Mouse (Mus musculus) MEL (cell line): ENCODE results near the gene Irf3. TPM values are rescaled to one million over a fixed set of nuclear protein-coding genes. Genes with fewer than 3 reads are reported as not detected.

Experiments
- DNase-seq: peaks from one replicate; pipeline ENCODE4 v3.0.0; 2011; ENCODE audit warnings: low read depth, low spot score
- H3K27ac ChIP-seq: 2 replicates; pipeline ENCODE4 v1.5.1; 2012; ENCODE audit warnings: low read depth, mild to moderate bottlenecking, control low read depth, low read length, moderate library complexity; ENCODE audit not compliant: control insufficient read depth
- H3K27me3 ChIP-seq, 2 experiments: fragments of 150-350 bp in 1 of 2; sonication (generic) in 1 of 2; 2 replicates each; pipeline ENCODE4 v1.6.1; 2012; ENCODE audit warnings: low read length in 2 of 2, mild to moderate bottlenecking in 2 of 2, improper control_type of control experiment in 1 of 2, moderate library complexity in 1 of 2; ENCODE audit not compliant: insufficient read depth in 2 of 2, control insufficient read depth in 1 of 2
- H3K36me3 ChIP-seq, 2 experiments: 2 replicates each; pipeline ENCODE4 v1.6.1; 2012 to 2014; ENCODE audit warnings: low read length in 2 of 2, improper control_type of control experiment in 1 of 2, inconsistent platforms in 1 of 2, mild to moderate bottlenecking in 1 of 2; ENCODE audit not compliant: insufficient read depth in 2 of 2, control insufficient read depth in 1 of 2
- H3K4me1 ChIP-seq, 2 experiments: fragments of 150-350 bp in 1 of 2; sonication (generic) in 1 of 2; 2 replicates each; pipeline ENCODE4 v1.6.1; 2012; ENCODE audit warnings: low read length in 2 of 2, improper control_type of control experiment in 1 of 2, mild to moderate bottlenecking in 1 of 2; ENCODE audit not compliant: insufficient read depth in 2 of 2, control insufficient read depth in 1 of 2
- H3K4me3 ChIP-seq, 2 experiments: fragments of 150-350 bp in 1 of 2; sonication (generic) in 1 of 2; 2 replicates each; pipeline ENCODE4 v1.5.1; 2012; ENCODE audit warnings: low read depth in 2 of 2, low read length in 2 of 2, mild to moderate bottlenecking in 2 of 2, moderate library complexity in 2 of 2, control low read depth in 1 of 2, improper control_type of control experiment in 1 of 2; ENCODE audit not compliant: control insufficient read depth in 1 of 2, insufficient read depth in 1 of 2
- H3K79me2 ChIP-seq: 2 replicates; pipeline ENCODE4 v1.6.1; 2012; ENCODE audit warnings: mild to moderate bottlenecking, low read length, moderate library complexity; ENCODE audit not compliant: control insufficient read depth, poor library complexity, insufficient read depth
- H3K9ac ChIP-seq: 2 replicates; pipeline ENCODE4 v1.6.1; 2012; ENCODE audit warnings: low read depth, mild to moderate bottlenecking, control low read depth, low read length, moderate library complexity; ENCODE audit not compliant: control insufficient read depth, poor library complexity, severe bottlenecking
- H3K9me3 ChIP-seq: fragments of 150-350 bp; sonication (generic); replicated peaks from 2 replicates; pipeline ENCODE4 v1.6.1; 2012; ENCODE audit warnings: mild to moderate bottlenecking, low read length, improper control_type of control experiment, moderate library complexity; ENCODE audit not compliant: insufficient read depth
- CHD1 ChIP-seq: IDR thresholded peaks from 2 replicates; pipeline ENCODE4 v1.6.1; 2012; ENCODE audit warnings: low read depth, mild to moderate bottlenecking, inconsistent platforms, low read length, improper control_type of control experiment
- CHD2 ChIP-seq: IDR thresholded peaks from 2 replicates; pipeline ENCODE4 v1.6.1; 2011; ENCODE audit warnings: low read length, improper control_type of control experiment
- CTCF ChIP-seq, 3 experiments: IDR thresholded peaks in 2 of 3; conservative IDR thresholded peaks in 1 of 3; 2 replicates each; pipeline ENCODE4 v1.5.1; 2011 to 2012; ENCODE audit warnings: low read length in 3 of 3, low read depth in 2 of 3, mild to moderate bottlenecking in 2 of 3, improper control_type of control experiment in 1 of 3, inconsistent platforms in 1 of 3, mixed read lengths in 1 of 3, moderate library complexity in 1 of 3; ENCODE audit not compliant: control insufficient read depth in 1 of 3, insufficient read depth in 1 of 3, poor library complexity in 1 of 3, severe bottlenecking in 1 of 3
- E2F4 ChIP-seq: IDR thresholded peaks from 2 replicates; pipeline ENCODE4 v1.6.1; 2011; ENCODE audit warnings: low read depth, low read length, improper control_type of control experiment, borderline replicate concordance
- ELF1 ChIP-seq: IDR thresholded peaks from 2 replicates; pipeline ENCODE4 v1.6.1; 2014; ENCODE audit warnings: low read depth, mild to moderate bottlenecking, inconsistent platforms, low read length, improper control_type of control experiment, moderate library complexity
- EP300 ChIP-seq, 2 experiments: IDR thresholded peaks; 2 replicates each; pipeline ENCODE4 v1.6.1; 2011; ENCODE audit warnings: improper control_type of control experiment in 2 of 2, low read length in 2 of 2, low read depth in 1 of 2, mild to moderate bottlenecking in 1 of 2
- ETS1 ChIP-seq: IDR thresholded peaks from 2 replicates; pipeline ENCODE4 v1.6.1; 2012; ENCODE audit warnings: low read depth, mild to moderate bottlenecking, inconsistent platforms, low read length, improper control_type of control experiment, moderate library complexity
- GABPA ChIP-seq: IDR thresholded peaks from 2 replicates; pipeline ENCODE4 v1.6.1; 2012; ENCODE audit warnings: low read depth, mild to moderate bottlenecking, inconsistent platforms, low read length, improper control_type of control experiment, moderate library complexity
- GATA1 ChIP-seq: IDR thresholded peaks from 2 replicates; pipeline ENCODE4 v1.6.1; 2011; ENCODE audit warnings: low read depth, low read length, improper control_type of control experiment
- KAT2A ChIP-seq: conservative IDR thresholded peaks from 2 replicates; pipeline ENCODE4 v1.6.1; 2012; ENCODE audit warnings: low read depth, low read length, improper control_type of control experiment, inconsistent platforms
- MAFK ChIP-seq: IDR thresholded peaks from 2 replicates; pipeline ENCODE4 v1.6.1; 2011; ENCODE audit warnings: low read depth, mild to moderate bottlenecking, low read length, improper control_type of control experiment, borderline replicate concordance
- MAX ChIP-seq: IDR thresholded peaks from 2 replicates; pipeline ENCODE4 v1.6.1; 2011; ENCODE audit warnings: low read length, improper control_type of control experiment
- MAZ ChIP-seq: IDR thresholded peaks from 2 replicates; pipeline ENCODE4 v1.6.1; 2012; ENCODE audit warnings: low read depth, mild to moderate bottlenecking, inconsistent platforms, low read length, improper control_type of control experiment
- MEF2A ChIP-seq: IDR thresholded peaks from 2 replicates; pipeline ENCODE4 v1.6.1; 2014; ENCODE audit warnings: low read depth, mild to moderate bottlenecking, inconsistent platforms, low read length, improper control_type of control experiment; ENCODE audit not compliant: poor library complexity, insufficient replicate concordance, severe bottlenecking; ENCODE audit errors: extremely low read depth
- MYB ChIP-seq: IDR thresholded peaks from 2 replicates; pipeline ENCODE4 v1.6.1; 2011; ENCODE audit warnings: mild to moderate bottlenecking, low read depth, low read length, improper control_type of control experiment
- MYC ChIP-seq: IDR thresholded peaks from 2 replicates; pipeline ENCODE4 v1.6.1; 2011; ENCODE audit warnings: low read depth, mild to moderate bottlenecking, low read length, improper control_type of control experiment, moderate library complexity
- NELFE ChIP-seq: IDR thresholded peaks from 2 replicates; pipeline ENCODE4 v1.6.1; 2011; ENCODE audit warnings: low read depth, low read length, improper control_type of control experiment
- POLR2A ChIP-seq, 2 experiments: IDR thresholded peaks; 2 replicates each; pipeline ENCODE4 v1.6.1; 2011 to 2012; ENCODE audit warnings: low read length in 2 of 2, mild to moderate bottlenecking in 2 of 2, control low read depth in 1 of 2, improper control_type of control experiment in 1 of 2, low read depth in 1 of 2, moderate library complexity in 1 of 2; ENCODE audit not compliant: control insufficient read depth in 1 of 2, insufficient read depth in 1 of 2, poor library complexity in 1 of 2
- POLR2AphosphoS5 ChIP-seq: IDR thresholded peaks from 2 replicates; pipeline ENCODE4 v1.6.1; 2012; ENCODE audit warnings: low read depth, borderline replicate concordance, mild to moderate bottlenecking, inconsistent platforms, low read length, moderate library complexity, mixed read lengths
- RCOR1 ChIP-seq: IDR thresholded peaks from 2 replicates; pipeline ENCODE4 v1.6.1; 2012; ENCODE audit warnings: low read depth, mild to moderate bottlenecking, inconsistent platforms, low read length, improper control_type of control experiment
- SIN3A ChIP-seq: IDR thresholded peaks from 2 replicates; pipeline ENCODE4 v1.6.1; 2012; ENCODE audit warnings: low read length, improper control_type of control experiment, inconsistent platforms
- TAL1 ChIP-seq: IDR thresholded peaks from 2 replicates; pipeline ENCODE4 v1.6.1; 2012; ENCODE audit warnings: mild to moderate bottlenecking, inconsistent platforms, low read length, moderate library complexity, mixed read lengths
- TBP ChIP-seq: IDR thresholded peaks from 2 replicates; pipeline ENCODE4 v1.8.0; 2011; ENCODE audit warnings: low read depth, low read length, improper control_type of control experiment
- TCF12 ChIP-seq: IDR thresholded peaks from 2 replicates; pipeline ENCODE4 v1.6.1; 2014; ENCODE audit warnings: low read depth, mild to moderate bottlenecking, inconsistent platforms, low read length, improper control_type of control experiment, moderate library complexity
- UBTF ChIP-seq: IDR thresholded peaks from 2 replicates; pipeline ENCODE4 v1.6.1; 2012; ENCODE audit warnings: low read depth, mild to moderate bottlenecking, inconsistent platforms, low read length, improper control_type of control experiment, moderate library complexity, borderline replicate concordance; ENCODE audit not compliant: insufficient read depth
- USF1 ChIP-seq: IDR thresholded peaks from 2 replicates; pipeline ENCODE4 v1.6.1; 2014; ENCODE audit warnings: low read depth, mild to moderate bottlenecking, inconsistent platforms, low read length, improper control_type of control experiment, moderate library complexity
- USF2 ChIP-seq, 2 experiments: IDR thresholded peaks; 2 replicates each; pipeline ENCODE4 v1.6.1; 2011 to 2012; ENCODE audit warnings: improper control_type of control experiment in 2 of 2, low read length in 2 of 2, borderline replicate concordance in 1 of 2, inconsistent platforms in 1 of 2, low read depth in 1 of 2, mild to moderate bottlenecking in 1 of 2; ENCODE audit not compliant: insufficient read depth in 1 of 2
- ZC3H11A ChIP-seq: IDR thresholded peaks from 2 replicates; pipeline ENCODE4 v1.6.1; 2012; ENCODE audit warnings: low read depth, mild to moderate bottlenecking, inconsistent platforms, low read length, improper control_type of control experiment
- ZMIZ1 ChIP-seq: IDR thresholded peaks from 2 replicates; pipeline ENCODE4 v1.6.1; 2012; ENCODE audit warnings: low read depth, mild to moderate bottlenecking, inconsistent platforms, low read length, improper control_type of control experiment, moderate library complexity
- ZNF384 ChIP-seq: IDR thresholded peaks from 2 replicates; pipeline ENCODE4 v1.6.1; 2012; ENCODE audit warnings: low read depth, mild to moderate bottlenecking, inconsistent platforms, low read length, improper control_type of control experiment
- polyA plus RNA-seq, 2 experiments: library from polyadenylated mRNA; stranded (reverse) in 1 of 2; unstranded in 1 of 2; fragments of >175 nt in 1 of 2; fragments of >200 nt in 1 of 2; gene quantifications; 2 replicates each; pipeline versions ENCODE4 v1.2.1 to v1.2.4; 2012; ENCODE audit warnings: low replicate concordance in 2 of 2, low read depth in 1 of 2; ENCODE audit not compliant: insufficient read length in 2 of 2, insufficient read depth in 1 of 2, missing spikeins in 1 of 2
- total RNA-seq: library from RNA; depleted of rRNA; stranded (reverse); fragments of 300-350 nt; gene quantifications from 2 replicates; pipeline ENCODE4 v1.2.3, GENCODE M21; 2012

The Irf3 gene
- total and polyA plus RNA-seq, 3 experiments, result 82.1 to 83.4 TPM; not detected in 1

DNA sequence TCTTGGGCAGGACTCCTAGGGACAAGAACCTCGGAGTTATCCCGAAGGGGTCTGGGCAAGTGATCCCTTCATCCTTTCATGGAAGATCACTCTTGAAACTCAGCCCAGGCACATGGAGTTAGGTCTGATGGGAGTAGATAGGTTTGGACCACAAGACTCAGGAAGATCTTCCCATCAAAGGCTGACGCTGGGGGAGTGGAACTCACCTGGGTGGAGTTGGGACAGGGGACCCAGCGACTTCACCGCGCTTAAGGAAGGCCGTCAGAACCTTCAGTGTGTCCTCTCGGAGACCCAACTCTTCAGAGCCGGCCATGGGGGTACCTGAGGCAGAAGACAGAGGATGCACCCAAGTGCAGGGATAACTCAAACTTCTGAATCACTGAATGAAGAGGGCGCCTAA is 776 bp upstream of the Irf3 start:
- no peaks in the 10 kb centered on the region for H3K4me1 ChIP-seq
- H3K27ac ChIP-seq, result peak overlapping the region; percentile 46
- H3K79me2 ChIP-seq, result peaks cover 22% of the 10 kb centered on the region
- peak overlapping the region; percentile 64 to 79 for H3K4me3 ChIP-seq
- no peaks in the 10 kb centered on the region for H3K27me3 ChIP-seq
- DNase-seq, result no peak
- H3K9ac ChIP-seq, result peak overlapping the region; percentile 87
- peaks cover 0 to 9% of the 10 kb centered on the region in 2 experiments; a peak in 1 of 4 replicates for H3K36me3 ChIP-seq
- H3K9me3 ChIP-seq, result no peaks in the 10 kb centered on the region
- TF ChIP-seq ETS1 (no peak), KAT2A (no peak), ELF1 (no peak), CHD1 (no peak), MAFK (no peak), GATA1 (no peak), MAX (no peak), CTCF (IDR thresholded peaks at IDR 0.05 in 2 of 3, conservative IDR thresholded peaks at IDR 0.05 in 1 of 3; ENCODE audit: control insufficient read depth in 1 of 3, insufficient read depth in 1 of 3, low read depth in 2 of 3, low read length in 3 of 3, poor library complexity in 1 of 3, severe bottlenecking in 1 of 3) (no peak), RCOR1 (no peak)
- TF ChIP-seq, all 39 proteins: peak for 0

DNA sequence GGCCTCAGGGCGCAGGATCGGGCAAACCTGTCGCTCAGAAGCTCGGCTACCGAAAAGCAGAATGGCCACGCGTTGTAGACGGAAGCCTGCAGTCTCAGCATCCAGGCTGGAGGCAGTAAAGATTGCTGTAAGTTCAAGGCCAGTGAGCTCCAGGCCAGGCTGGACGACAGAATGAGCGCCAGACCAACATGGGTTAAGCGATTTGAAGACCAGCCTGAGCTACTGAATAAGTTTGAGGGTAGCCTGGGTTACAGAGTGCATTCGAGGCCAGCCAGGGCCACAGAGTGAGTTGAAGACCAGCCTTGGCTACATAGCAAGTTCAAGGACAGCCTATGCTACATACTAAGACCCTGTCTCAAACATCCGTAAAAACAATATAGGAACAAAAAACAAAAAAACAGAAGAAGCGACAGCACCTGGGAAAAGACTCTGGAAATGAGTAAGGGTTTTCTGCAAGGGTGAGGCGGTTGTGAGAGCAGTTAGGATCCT is 536 bp downstream of the Irf3 start:
- Histone ChIP-seq H3K27me3 (no peaks in the 10 kb centered on the region), H3K36me3 (peaks cover 0 to 9% of the 10 kb centered on the region in 2 experiments; a peak in 2 of 4 replicates), H3K9me3 (no peaks in the 10 kb centered on the region), H3K27ac (peak overlapping the region; percentile 98), H3K4me1 (no peaks in the 10 kb centered on the region), H3K4me3 (peak overlapping the region; percentile 53 to 79), H3K79me2 (peaks cover 22% of the 10 kb centered on the region), H3K9ac (peak overlapping the region; percentile 91)
- no peak for DNase-seq
- TF ChIP-seq USF2 (IDR thresholded peaks at IDR 0.05; ENCODE audit: borderline replicate concordance in 1 of 2, insufficient read depth in 1 of 2, low read depth in 1 of 2, low read length in 2 of 2) (no peak), MYB (no peak), ZC3H11A (no peak), TCF12 (no peak), EP300 (IDR thresholded peaks at IDR 0.05; ENCODE audit: low read depth in 1 of 2, low read length in 2 of 2) (no peak), CHD2 (no peak), ZMIZ1 (no peak; the same call in 1 of the 2 replicates), MAX (no peak; the same call in 1 of the 2 replicates), GATA1 (no peak), SIN3A (0 out of 2 replicates have a peak, but pooled peaks have one; percentile 15), ZNF384 (no peak), ETS1 (no peak), USF1 (no peak), MAZ (no peak), RCOR1 (no peak), CHD1 (0 out of 2 replicates have a peak, but pooled peaks have one; percentile 94), MYC (0 out of 2 replicates have a peak, but pooled peaks have one; percentile 6), POLR2A (IDR thresholded peaks at IDR 0.05; ENCODE audit: control insufficient read depth in 1 of 2, insufficient read depth in 1 of 2, low read depth in 1 of 2, low read length in 2 of 2, poor library complexity in 1 of 2) (no peak), GABPA (no peak), UBTF (0 out of 2 replicates have a peak, but pooled peaks have one; percentile 6), POLR2AphosphoS5 (no peak), E2F4 (no peak), TAL1 (no peak), MAFK (no peak), NELFE (no peak), MEF2A (no peak), TBP (no peak)
